Mouse (Mus musculus): ENCODE results near the gene Pdk3. TPM values are rescaled to one million over a fixed set of nuclear protein-coding genes. Genes with fewer than 3 reads are reported as not detected.
A peak's percentile ranks its signal among the peaks of the same experiment; 100 is the strongest.

The Pdk3 gene
- 10 to 100 TPM in 2 of 26 experiments, 1 to 10 TPM in 20, under 1 TPM in 4; 0.37 to 14.6 (median 4.5) TPM for total RNA-seq (2018; cell fraction: chromatin; rRNA removed)
- total RNA-seq (2018; cell fraction: cytosol; rRNA removed), result 10 to 100 TPM in 22 of 26 experiments, 1 to 10 TPM in 4; 8.9 to 14.1 (median 11.7) TPM
- 10 to 100 TPM in 2 of 26 experiments, 1 to 10 TPM in 24; 1.0 to 10.5 (median 5.0) TPM for total RNA-seq (2018; cell fraction: nucleus; rRNA removed)
- 11.1 to 15.6 TPM (median 12.3 TPM) in 3 replicates for polyA plus RNA-seq (2018)

GRCm38 (mm10) chrX:93831561-93832336 is at the start of gene Pdk3:
Gene Pdk3 (minus strand): TSS chrX:93832201.
- no peaks in the 10 kb centered on the region for H3K36me3 ChIP-seq (ENCODE audit: inconsistent target)
- WGBS (ENCODE audit: missing documents), result 18% methylated on average over 57 of the region's 68 CpGs
- peak within 1 kb of the TSS; percentile 45 for H3K4me3 ChIP-seq (ENCODE audit: inconsistent target)
- no peaks in the 10 kb centered on the region for H3K79me2 ChIP-seq (ENCODE audit: inconsistent target)
- H3K27ac ChIP-seq, result no peak within 1 kb of the TSS

GRCm38 (mm10) chrX:93877634-93878016 is 45.6 kb upstream of the Pdk3 start:
- Histone ChIP-seq H3K4me3 (ENCODE audit: inconsistent target) (no peak overlapping the region), H3K36me3 (ENCODE audit: inconsistent target) (no peaks in the 10 kb centered on the region), H3K27ac (no peak overlapping the region), H3K79me2 (ENCODE audit: inconsistent target) (no peaks in the 10 kb centered on the region)
- 27% methylated on average over 3 of the region's 3 CpGs for WGBS (ENCODE audit: missing documents)

GRCm38 (mm10) chrX:93876981-93877633 is 45.1 kb upstream of the Pdk3 start:
- H3K4me3 ChIP-seq (ENCODE audit: inconsistent target), result no peak overlapping the region
- WGBS (ENCODE audit: missing documents), result 82% methylated on average over 7 of the region's 7 CpGs
- H3K36me3 ChIP-seq (ENCODE audit: inconsistent target), result no peaks in the 10 kb centered on the region
- no peaks in the 10 kb centered on the region for H3K79me2 ChIP-seq (ENCODE audit: inconsistent target)
- no peak overlapping the region for H3K27ac ChIP-seq

- no peak overlapping the region for H3K27ac ChIP-seq
- no peak overlapping the region for H3K4me3 ChIP-seq (ENCODE audit: inconsistent target)
- no peaks in the 10 kb centered on the region for H3K36me3 ChIP-seq (ENCODE audit: inconsistent target)
- no peaks in the 10 kb centered on the region for H3K79me2 ChIP-seq (ENCODE audit: inconsistent target)
- WGBS (ENCODE audit: missing documents), result 36% methylated on average over 2 of the region's 2 CpGs
Observed at GRCm38 (mm10) chrX:93863393-93863792, 31.4 kb upstream of the Pdk3 start.

DNA sequence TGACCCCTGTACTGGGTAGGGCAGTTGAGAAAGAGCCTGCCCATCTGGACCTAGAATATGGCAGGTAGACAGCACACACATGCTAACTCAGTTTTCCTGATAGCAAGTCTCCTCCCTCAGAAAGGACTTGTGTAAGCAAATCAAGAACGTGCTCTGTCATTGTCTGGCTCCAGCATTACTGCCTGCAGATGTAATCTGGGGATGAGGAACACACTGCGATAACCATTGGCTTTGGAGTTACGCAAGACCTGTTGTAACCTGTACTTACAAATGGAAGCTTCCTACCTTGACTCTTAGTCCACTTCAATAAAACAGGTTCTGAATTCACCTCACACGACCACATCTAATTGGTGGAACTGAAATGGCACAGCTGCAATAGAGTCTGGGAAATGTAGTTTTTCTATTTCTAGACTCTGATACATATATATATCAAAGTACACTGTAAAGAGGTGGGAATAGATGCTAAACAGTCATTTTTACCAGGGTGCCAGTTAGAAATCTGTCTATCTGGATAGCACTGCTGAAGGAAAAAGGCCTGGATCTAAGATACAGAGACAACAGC is 30.6 kb upstream of the Pdk3 start:
- Histone ChIP-seq H3K36me3 (ENCODE audit: inconsistent target) (no peaks in the 10 kb centered on the region), H3K27ac (no peak overlapping the region), H3K79me2 (ENCODE audit: inconsistent target) (no peaks in the 10 kb centered on the region), H3K4me3 (ENCODE audit: inconsistent target) (no peak overlapping the region)
- 39% methylated on average over 3 of the region's 4 CpGs for whole genome bisulfite sequencing (ENCODE audit: missing documents)

GRCm38 (mm10) chrX:93857756-93858155 is 25.8 kb upstream of the Pdk3 start:
- WGBS (ENCODE audit: missing documents), result 79% methylated on average over 3 of the region's 3 CpGs
- Histone ChIP-seq H3K27ac (no peak overlapping the region), H3K36me3 (ENCODE audit: inconsistent target) (no peaks in the 10 kb centered on the region), H3K4me3 (ENCODE audit: inconsistent target) (no peak overlapping the region), H3K79me2 (ENCODE audit: inconsistent target) (no peaks in the 10 kb centered on the region)

GRCm38 (mm10) chrX:93832337-93832884 is 410 bp upstream of the Pdk3 start:
- H3K36me3 ChIP-seq (ENCODE audit: inconsistent target), result no peaks in the 10 kb centered on the region
- no peak overlapping the region for H3K27ac ChIP-seq
- no peaks in the 10 kb centered on the region for H3K79me2 ChIP-seq (ENCODE audit: inconsistent target)
- WGBS (ENCODE audit: missing documents), result 43% methylated on average over 14 of the region's 14 CpGs
- peak overlapping the region; percentile 22; the same call in 1 of the 2 replicates for H3K4me3 ChIP-seq (ENCODE audit: inconsistent target)

DNA sequence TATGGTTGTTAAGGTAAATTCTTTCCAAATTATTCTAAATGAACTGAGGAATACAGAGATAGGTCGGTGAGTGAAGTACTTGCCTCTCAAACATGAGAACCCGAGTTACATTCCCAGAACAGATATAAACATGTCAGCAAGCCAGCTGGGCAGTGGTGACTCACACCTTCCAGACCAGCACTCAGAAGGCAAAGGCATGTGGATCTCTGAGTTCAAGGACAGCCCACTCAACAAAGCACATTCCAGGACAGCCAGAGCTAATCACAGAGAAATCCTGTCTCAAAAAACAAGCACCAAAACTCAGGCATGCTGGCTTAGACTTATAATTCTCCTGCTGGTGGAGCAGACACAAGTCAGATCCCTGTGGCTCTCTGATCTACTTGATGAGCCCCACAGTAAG is 6.2 kb downstream of the Pdk3 start:
- Histone ChIP-seq H3K79me2 (ENCODE audit: inconsistent target) (no peaks in the 10 kb centered on the region), H3K36me3 (ENCODE audit: inconsistent target) (no peaks in the 10 kb centered on the region), H3K4me3 (ENCODE audit: inconsistent target) (no peak overlapping the region), H3K27ac (no peak overlapping the region)
- 82% methylated on average over 2 of the region's 2 CpGs for WGBS (ENCODE audit: missing documents)

- no CpG with 5 or more reads among the region's 1 CpGs for WGBS (ENCODE audit: missing documents)
- Histone ChIP-seq H3K79me2 (ENCODE audit: inconsistent target) (no peaks in the 10 kb centered on the region), H3K27ac (no peak overlapping the region), H3K36me3 (ENCODE audit: inconsistent target) (no peaks in the 10 kb centered on the region), H3K4me3 (ENCODE audit: inconsistent target) (no peak overlapping the region)
Observed at GRCm38 (mm10) chrX:93808040-93808439, 24.0 kb downstream of the Pdk3 start.

GRCm38 (mm10) chrX:93793168-93793567 is 38.8 kb downstream of the Pdk3 start:
- no peaks in the 10 kb centered on the region for H3K79me2 ChIP-seq (ENCODE audit: inconsistent target)
- H3K4me3 ChIP-seq (ENCODE audit: inconsistent target), result no peak overlapping the region
- no peaks in the 10 kb centered on the region for H3K36me3 ChIP-seq (ENCODE audit: inconsistent target)
- H3K27ac ChIP-seq, result no peak overlapping the region

- 73% methylated on average over 1 of the region's 1 CpGs for WGBS (ENCODE audit: missing documents)
- Histone ChIP-seq H3K79me2 (ENCODE audit: inconsistent target) (no peaks in the 10 kb centered on the region), H3K27ac (no peak overlapping the region), H3K4me3 (ENCODE audit: inconsistent target) (no peak overlapping the region), H3K36me3 (ENCODE audit: inconsistent target) (no peaks in the 10 kb centered on the region)
Observed at GRCm38 (mm10) chrX:93789562-93789961, 42.4 kb downstream of the Pdk3 start.

GRCm38 (mm10) chrX:93760770-93761169 is 71.2 kb downstream of the Pdk3 start:
- no peaks in the 10 kb centered on the region for H3K79me2 ChIP-seq (ENCODE audit: inconsistent target)
- H3K4me3 ChIP-seq (ENCODE audit: inconsistent target), result no peak overlapping the region
- 94% methylated on average over 3 of the region's 3 CpGs for WGBS (ENCODE audit: missing documents)
- H3K36me3 ChIP-seq (ENCODE audit: inconsistent target), result no peaks in the 10 kb centered on the region
- H3K27ac ChIP-seq, result no peak overlapping the region

GRCm38 (mm10) chrX:93756867-93757455 is 75.0 kb downstream of the Pdk3 start:
- no peaks in the 10 kb centered on the region for H3K36me3 ChIP-seq (ENCODE audit: inconsistent target)
- H3K27ac ChIP-seq, result no peak overlapping the region
- H3K79me2 ChIP-seq (ENCODE audit: inconsistent target), result no peaks in the 10 kb centered on the region
- WGBS (ENCODE audit: missing documents), result 66% methylated on average over 7 of the region's 7 CpGs
- no peak overlapping the region for H3K4me3 ChIP-seq (ENCODE audit: inconsistent target)

GRCm38 (mm10) chrX:93755210-93755842 is 76.7 kb downstream of the Pdk3 start:
- no peak overlapping the region for H3K27ac ChIP-seq
- no peaks in the 10 kb centered on the region for H3K36me3 ChIP-seq (ENCODE audit: inconsistent target)

More at GRCm38 (mm10) chrX:93755210-93755842, 76.7 kb downstream of the Pdk3 start:
- 87% methylated on average over 10 of the region's 11 CpGs for WGBS (ENCODE audit: missing documents)
- Histone ChIP-seq H3K79me2 (ENCODE audit: inconsistent target) (no peaks in the 10 kb centered on the region), H3K4me3 (ENCODE audit: inconsistent target) (no peak overlapping the region)

Data from macrophage (primary cell).